Mouse (Mus musculus): Measurements from ENCODE around the gene Gm11437.
A peak's percentile ranks its signal among the peaks of the same experiment; 100 is the strongest.

Gene Gm11437

GRCm38 (mm10) chr11:84167046-84167526 is at the start of gene Gm11437:
Gm11437 (minus strand) TSS chr11:84167476.
- DNase-seq (ENCODE audit: low spot score) = no peak

GRCm38 (mm10) chr11:84210876-84211275 is 43.6 kb upstream of the Gm11437 start:
- no peak for DNase-seq (ENCODE audit: low spot score)

GRCm38 (mm10) chr11:84205776-84206175 is 38.5 kb upstream of the Gm11437 start:
- no peak for DNase-seq (ENCODE audit: low spot score)

GRCm38 (mm10) chr11:84197607-84198402 is 30.5 kb upstream of the Gm11437 start:
- DNase-seq (ENCODE audit: low spot score) = no peak

- DNase-seq (ENCODE audit: low spot score) = no peak
These were observed 27.5 kb upstream of the Gm11437 start for GRCm38 (mm10) chr11:84194751-84195150.

GRCm38 (mm10) chr11:84193249-84193648 is 26.0 kb upstream of the Gm11437 start:
- DNase-seq (ENCODE audit: low spot score) = no peak

GRCm38 (mm10) chr11:84190581-84191233 is 23.4 kb upstream of the Gm11437 start:
- DNase-seq (ENCODE audit: low spot score) = no peak

- DNase-seq (ENCODE audit: low spot score) = no peak
These were observed 21.3 kb upstream of the Gm11437 start for GRCm38 (mm10) chr11:84188530-84188929.

- no peak for DNase-seq (ENCODE audit: low spot score)
These were observed 14.0 kb upstream of the Gm11437 start for GRCm38 (mm10) chr11:84181286-84181685.

GRCm38 (mm10) chr11:84179954-84180598 is 12.8 kb upstream of the Gm11437 start:
- peak; percentile 58 for DNase-seq (ENCODE audit: low spot score)

GRCm38 (mm10) chr11:84179226-84179953 is 12.1 kb upstream of the Gm11437 start:
- peak; percentile 96 for DNase-seq (ENCODE audit: low spot score)

- no peak for DNase-seq (ENCODE audit: low spot score)
These were observed 11.3 kb upstream of the Gm11437 start for GRCm38 (mm10) chr11:84178571-84178970.

GRCm38 (mm10) chr11:84172539-84173435 is 5.5 kb upstream of the Gm11437 start:
- DNase-seq (ENCODE audit: low spot score) = no peak

- DNase-seq (ENCODE audit: low spot score) = peak; percentile 17
These were observed 1.5 kb upstream of the Gm11437 start for GRCm38 (mm10) chr11:84168701-84169288.

GRCm38 (mm10) chr11:84164561-84164960 is 2.7 kb downstream of the Gm11437 start:
- no peak for DNase-seq (ENCODE audit: low spot score)

- DNase-seq (ENCODE audit: low spot score) = no peak
These were observed 3.2 kb downstream of the Gm11437 start for GRCm38 (mm10) chr11:84164123-84164522.

GRCm38 (mm10) chr11:84156535-84157262 is 10.6 kb downstream of the Gm11437 start:
- no peak for DNase-seq (ENCODE audit: low spot score)

GRCm38 (mm10) chr11:84150884-84151283 is 16.4 kb downstream of the Gm11437 start:
- DNase-seq (ENCODE audit: low spot score) = no peak

GRCm38 (mm10) chr11:84146081-84146480 is 21.2 kb downstream of the Gm11437 start:
- DNase-seq (ENCODE audit: low spot score) = no peak

All from ovary, adult 18-20 months (tissue).